Mouse (Mus musculus) adrenal gland, adult 2 months (tissue): ENCODE measurements around the gene Ptgdr2. TPM values are rescaled to one million over a fixed set of nuclear protein-coding genes. Genes with fewer than 3 reads are reported as not detected.

ENCODE experiments used
- DNase-seq: peaks from one replicate; pipeline ENCODE4 v3.0.0; 2021
- polyA plus RNA-seq: library from polyadenylated mRNA; depleted of rRNA; stranded (reverse); fragments of >200 nt; gene quantifications from 2 replicates; pipeline ENCODE4 v1.2.3, GENCODE M21; 2012; rRNA removed
- total RNA-seq, 2 experiments: library from RNA; stranded (reverse); gene quantifications; 2 replicates each; pipeline ENCODE4 v1.2.3; 2021

Ptgdr2 gene
- total and polyA plus RNA-seq, 3 experiments: 0.10 to 0.26 TPM; not detected in 1

DNA sequence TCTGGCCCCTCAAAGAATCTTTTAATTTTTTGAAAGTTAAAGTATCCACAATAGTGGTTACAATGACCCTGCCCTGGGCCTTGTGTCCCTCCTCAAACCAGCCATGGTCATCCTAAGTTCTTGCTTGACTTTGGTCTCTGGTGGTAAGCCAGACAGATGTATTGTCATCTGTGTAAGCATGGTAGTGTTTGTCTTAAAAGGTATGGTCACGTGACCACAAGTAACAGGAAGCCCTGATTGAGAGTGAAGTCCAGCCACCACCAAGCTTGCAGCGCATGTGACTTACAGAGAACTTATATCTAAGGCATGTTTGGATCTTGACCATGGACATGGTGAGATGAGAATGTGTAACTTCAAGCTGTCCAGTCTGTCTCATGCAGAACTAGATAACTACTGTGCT is 38.2 kb downstream of the Ptgdr2 start:
- no peak for DNase-seq

DNA sequence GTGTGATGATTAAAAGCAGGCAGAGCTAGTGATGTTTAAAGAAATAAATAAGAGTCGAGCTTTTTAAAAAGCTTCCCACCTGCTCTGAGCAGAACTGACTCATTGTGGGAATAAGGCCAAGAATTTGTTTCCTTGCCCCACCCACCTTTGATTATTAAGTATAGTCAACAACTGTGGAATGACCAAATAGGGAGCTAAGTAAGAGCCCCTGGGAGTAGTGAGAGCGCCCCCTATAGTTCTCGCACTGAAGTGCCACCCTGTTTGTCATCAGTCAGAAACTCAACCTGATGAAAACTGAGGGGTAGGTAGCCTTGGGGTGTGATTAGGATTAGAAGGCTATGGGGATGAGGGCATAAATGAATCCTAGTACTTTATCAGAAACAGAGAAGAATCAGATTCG is 39.4 kb downstream of the Ptgdr2 start:
- peak; percentile 40 for DNase-seq

DNA sequence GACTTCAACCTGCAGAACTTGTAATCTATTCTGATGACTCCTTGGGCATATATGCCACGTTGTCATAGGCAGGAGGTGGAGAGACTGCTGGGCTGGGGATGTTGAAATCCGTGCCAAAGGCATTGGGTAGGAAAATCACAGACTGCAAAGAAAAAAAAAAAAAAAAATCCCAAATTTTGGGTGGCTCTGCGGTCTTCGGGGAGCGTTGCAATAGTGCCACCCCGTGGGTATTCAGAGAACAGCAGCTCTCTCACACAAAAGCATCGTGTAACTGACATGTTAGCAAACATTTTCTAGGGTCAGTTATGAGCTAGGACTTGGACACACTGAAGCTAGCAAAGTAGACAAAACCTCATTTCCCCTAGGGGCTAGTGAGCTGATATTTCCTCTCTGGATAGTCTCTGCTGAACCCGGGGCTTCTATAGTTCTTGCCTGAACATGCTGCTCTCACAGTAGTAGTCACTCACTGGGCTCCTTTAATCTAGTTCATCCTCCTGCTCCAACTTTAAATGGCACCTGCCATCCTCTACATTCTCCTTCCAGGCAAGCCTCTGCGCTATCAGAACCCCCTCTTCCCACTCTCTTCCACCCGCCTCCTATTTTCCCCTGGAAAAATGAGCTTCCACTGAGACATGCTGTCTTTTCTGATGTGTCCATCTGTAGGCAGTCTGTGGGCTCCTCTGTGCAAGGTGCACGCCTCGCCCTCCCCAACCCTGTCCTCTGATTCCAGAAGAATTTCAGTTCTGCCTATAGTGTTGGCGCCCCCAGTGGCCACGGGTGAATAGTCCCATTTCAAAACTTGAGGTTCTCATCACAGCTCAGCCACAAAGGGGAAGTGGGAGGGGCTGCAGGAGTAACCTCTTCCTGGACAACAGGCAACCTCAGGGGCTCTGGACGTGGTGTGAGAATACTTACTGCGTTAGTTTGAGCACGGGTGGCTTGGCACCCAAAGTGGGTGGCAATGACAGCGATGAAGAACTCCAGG is 42.5 kb downstream of the Ptgdr2 start:
- DNase-seq: peak; percentile 76

DNA sequence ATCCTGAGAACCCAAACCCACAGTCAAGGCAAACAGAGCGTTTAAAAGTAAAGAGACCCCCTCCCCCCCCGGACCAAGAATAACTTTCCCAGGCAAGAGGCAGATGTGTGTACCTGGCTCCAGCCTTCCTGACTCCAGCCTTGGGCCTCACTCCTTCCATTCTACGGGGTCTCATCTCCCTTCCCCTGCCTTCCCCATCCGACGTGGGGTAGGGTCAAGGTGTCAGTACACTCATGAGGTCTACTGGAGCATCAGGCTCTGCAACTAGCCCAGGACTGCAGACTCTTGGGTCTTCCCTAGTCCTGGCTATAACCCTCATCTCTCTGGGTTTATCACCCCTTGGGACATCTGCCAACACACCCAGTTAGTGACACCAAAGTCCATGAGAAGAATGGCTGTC is 43.2 kb downstream of the Ptgdr2 start:
- DNase-seq: no peak

DNA sequence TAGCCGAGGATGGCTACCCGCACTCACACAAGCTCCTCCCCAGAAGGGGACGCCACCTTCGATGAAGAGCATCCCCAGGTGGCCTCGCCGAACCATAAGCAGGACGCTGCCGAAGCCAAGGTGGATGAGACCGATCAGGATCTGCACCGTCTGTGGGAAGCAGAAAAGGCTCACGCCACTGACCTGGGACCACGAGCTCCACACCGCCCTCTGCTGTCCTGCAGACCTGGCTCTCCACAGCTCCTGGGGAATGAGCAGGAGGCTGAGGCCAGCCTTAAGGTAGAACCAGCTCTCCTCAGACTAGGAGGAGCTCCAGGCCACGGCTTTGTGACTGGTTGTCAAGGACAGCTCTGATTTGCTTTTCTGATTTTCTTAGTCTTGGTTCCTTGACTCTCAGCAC is 46.2 kb downstream of the Ptgdr2 start:
- peak; percentile 65 for DNase-seq

DNA sequence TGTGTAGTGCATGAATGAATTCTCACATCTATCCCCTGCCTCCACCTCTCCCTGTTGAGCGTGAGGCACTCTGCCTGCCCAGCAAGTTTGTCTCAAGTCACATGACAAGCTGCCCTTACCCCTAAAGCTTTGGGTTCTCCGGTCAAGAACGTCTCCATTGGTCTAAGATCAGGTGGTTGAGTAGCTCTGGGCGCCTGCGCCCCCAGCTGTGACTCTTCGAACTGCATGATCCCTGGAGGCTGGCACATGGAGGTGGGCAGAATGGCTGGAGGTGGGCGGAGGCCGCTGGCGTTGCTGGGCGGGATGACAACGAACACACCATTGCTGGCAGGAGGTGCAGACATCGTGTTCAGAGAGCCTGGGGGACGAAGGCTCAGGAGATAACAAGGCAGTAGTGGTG is 47.6 kb downstream of the Ptgdr2 start:
- no peak for DNase-seq

DNA sequence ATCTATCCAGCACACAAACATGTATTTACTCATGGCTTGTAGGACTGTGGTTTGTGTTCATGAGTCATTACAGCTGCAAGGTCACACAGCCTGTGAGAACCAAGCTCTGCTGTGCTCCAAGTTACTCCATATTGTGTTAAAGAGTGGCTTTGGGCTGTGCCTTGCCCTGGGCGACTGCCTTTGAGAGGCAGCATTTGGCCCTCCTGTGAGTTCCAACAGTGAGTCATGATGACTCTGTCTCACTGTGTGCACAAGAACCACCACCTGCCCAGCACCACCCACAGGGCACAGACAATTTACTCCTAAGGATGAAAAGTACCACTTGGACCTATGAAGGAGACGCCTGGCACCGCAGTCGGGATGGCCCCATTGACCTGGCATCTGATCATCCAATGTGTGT is 48.9 kb downstream of the Ptgdr2 start:
- DNase-seq: peak; percentile 65

DNA sequence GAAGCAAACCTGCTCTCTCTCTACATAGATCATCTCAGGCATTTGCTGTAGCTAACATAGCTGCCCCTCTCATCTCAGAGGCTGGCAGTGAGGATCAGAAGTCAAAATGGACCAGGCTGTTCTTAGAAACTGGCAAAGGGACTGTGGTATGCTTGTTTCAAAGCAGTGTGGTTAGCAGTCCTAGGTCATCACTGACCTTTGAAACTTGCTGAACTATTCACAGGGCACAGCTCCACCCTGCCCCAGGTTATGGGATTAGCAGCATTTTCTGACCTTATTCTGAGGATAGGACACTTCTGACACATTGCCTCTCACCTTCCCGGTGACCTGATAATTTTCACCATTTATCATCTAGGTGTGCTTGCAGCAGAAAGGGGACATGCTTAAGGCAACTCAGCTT is 51.6 kb downstream of the Ptgdr2 start:
- no peak for DNase-seq

DNA sequence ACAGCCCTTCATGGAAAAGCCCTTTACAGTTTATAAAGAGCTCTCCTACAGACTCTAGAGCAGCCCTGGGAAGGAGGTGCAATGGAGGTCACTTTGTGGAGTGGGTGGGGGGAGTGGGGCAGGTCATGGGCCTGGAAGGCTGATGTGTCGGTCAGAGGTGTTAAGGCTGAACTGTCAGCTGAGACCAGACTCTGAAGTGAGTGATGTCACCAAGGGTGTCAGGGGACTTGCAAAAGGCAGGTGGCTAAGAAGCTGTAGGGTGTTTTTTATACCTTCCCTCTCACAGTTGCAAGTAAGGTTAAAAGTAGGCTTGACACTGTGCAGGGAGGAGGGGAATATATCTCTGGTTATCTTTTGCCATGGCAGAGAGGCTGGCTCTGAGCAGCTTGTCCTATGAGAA is 53.8 kb downstream of the Ptgdr2 start:
- no peak for DNase-seq

DNA sequence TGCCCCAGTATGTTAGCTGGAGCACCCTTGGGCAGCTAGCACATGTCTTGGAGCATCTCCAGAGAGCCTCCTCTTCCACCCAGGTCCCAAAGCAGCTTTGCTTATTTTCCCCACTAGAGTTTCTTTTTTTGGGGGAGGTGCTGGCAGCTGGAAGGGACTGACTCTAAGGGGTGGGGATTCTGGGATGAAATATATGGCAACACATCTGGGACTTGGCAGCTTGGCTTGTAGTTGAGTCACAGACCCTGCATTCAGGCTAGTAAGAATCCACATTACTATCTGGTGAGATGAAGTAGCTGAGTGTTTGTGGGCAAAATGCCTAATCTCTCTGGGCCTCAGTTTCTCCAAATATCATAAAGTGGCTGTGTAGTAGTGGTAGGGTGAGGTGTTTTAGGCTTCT is 55.0 kb downstream of the Ptgdr2 start:
- no peak for DNase-seq

Other genes with a start within 250 kb of the Ptgdr2 start
- gene Vps37c, start 248.4 kb upstream of the Ptgdr2 start, total RNA-seq: 10 to 100 TPM; 22.1 to 23.3 TPM
- 46.4 and 65.5 TPM in 2 replicates for gene Vps37c, start 248.4 kb upstream of the Ptgdr2 start, polyA plus RNA-seq
- gene Cd5, start 198.2 kb upstream of the Ptgdr2 start, total RNA-seq: under 1 TPM; 0.10 to 0.14 TPM
- gene Cd5, start 198.2 kb upstream of the Ptgdr2 start, polyA plus RNA-seq: 0.15 and 0.26 TPM in 2 replicates
- gene Cd6, start 107.1 kb upstream of the Ptgdr2 start, total RNA-seq: not detected
- 0.28 and 0.34 TPM in 2 replicates for gene Cd6, start 107.1 kb upstream of the Ptgdr2 start, polyA plus RNA-seq
- 1 to 10 TPM; 3.6 to 6.4 TPM for gene Slc15a3, start 97.4 kb upstream of the Ptgdr2 start, total RNA-seq
- gene Slc15a3, start 97.4 kb upstream of the Ptgdr2 start, polyA plus RNA-seq: 10.0 and 10.3 TPM in 2 replicates
- gene Tmem132a, start 67.2 kb upstream of the Ptgdr2 start, total RNA-seq: 10 to 100 TPM; 21.9 to 46.1 TPM
- 79.2 and 82.6 TPM in 2 replicates for gene Tmem132a, start 67.2 kb upstream of the Ptgdr2 start, polyA plus RNA-seq
- 100 to 1,000 TPM; 149 to 202 TPM for gene Tmem109, start 55.2 kb upstream of the Ptgdr2 start, total RNA-seq
- gene Tmem109, start 55.2 kb upstream of the Ptgdr2 start, polyA plus RNA-seq: 240 and 306 TPM in 2 replicates
- gene Prpf19, start 41.9 kb upstream of the Ptgdr2 start, total RNA-seq: 100 to 1,000 TPM; 143 to 184 TPM
- 299 and 410 TPM in 2 replicates for gene Prpf19, start 41.9 kb upstream of the Ptgdr2 start, polyA plus RNA-seq
- gene Zp1, start 16.5 kb upstream of the Ptgdr2 start, total RNA-seq: not detected
- gene Zp1, start 16.5 kb upstream of the Ptgdr2 start, polyA plus RNA-seq: not detected in 2 replicates
- 10 to 100 TPM; 12.8 to 21.4 TPM for gene Ccdc86, start 12.1 kb downstream of the Ptgdr2 start, total RNA-seq
- 14.2 and 17.1 TPM in 2 replicates for gene Ccdc86, start 12.1 kb downstream of the Ptgdr2 start, polyA plus RNA-seq
- 10 to 100 TPM in 1 of 2 experiments, 1 to 10 TPM in 1; 1.1 to 75.2 TPM for gene Ms4a10, start 37.5 kb downstream of the Ptgdr2 start, total RNA-seq
- gene Ms4a10, start 37.5 kb downstream of the Ptgdr2 start, polyA plus RNA-seq: 15.4 and 35.0 TPM in 2 replicates
- not detected for gene Ms4a15, start 56.1 kb downstream of the Ptgdr2 start, total RNA-seq
- gene Ms4a15, start 56.1 kb downstream of the Ptgdr2 start, polyA plus RNA-seq: not detected in 2 replicates
- not detected for gene Ms4a18, start 80.9 kb downstream of the Ptgdr2 start, total RNA-seq
- not detected in 2 replicates for gene Ms4a18, start 80.9 kb downstream of the Ptgdr2 start, polyA plus RNA-seq
- 1 to 10 TPM; 3.5 to 3.9 TPM for gene Ms4a8a, start 143.9 kb downstream of the Ptgdr2 start, total RNA-seq
- 0.57 and 0.95 TPM in 2 replicates for gene Ms4a8a, start 143.9 kb downstream of the Ptgdr2 start, polyA plus RNA-seq
- gene 1700017D01Rik, start 193.7 kb downstream of the Ptgdr2 start, total RNA-seq: not detected
- not detected in 2 replicates for gene 1700017D01Rik, start 193.7 kb downstream of the Ptgdr2 start, polyA plus RNA-seq
- not detected for gene 1700025F22Rik, start 228.2 kb downstream of the Ptgdr2 start, total RNA-seq
- gene 1700025F22Rik, start 228.2 kb downstream of the Ptgdr2 start, polyA plus RNA-seq: not detected in 2 replicates